Mouse (Mus musculus) E14TG2a.4 (cell line): ENCODE results near the gene Hdac9.

ENCODE experiments used
- H3K27me3 ChIP-seq: 2 replicates; pipeline ENCODE4 v1.6.1; 2014; ENCODE audit warnings: low read length, control low read depth; ENCODE audit not compliant: insufficient read depth
- H3K36me3 ChIP-seq: 2 replicates; pipeline ENCODE4 v1.6.1; 2014; ENCODE audit warnings: low read length, control low read depth; ENCODE audit not compliant: insufficient read depth
- H3K4me1 ChIP-seq: replicated peaks from 2 replicates; pipeline ENCODE4 v1.6.1; 2014; ENCODE audit warnings: low read depth, low read length, control low read depth
- H3K4me3 ChIP-seq: replicated peaks from 2 replicates; pipeline ENCODE4 v1.5.1; 2014; ENCODE audit warnings: mild to moderate bottlenecking, low read length
- H3K9me3 ChIP-seq: 2 replicates; pipeline ENCODE4 v1.6.1; 2014; ENCODE audit warnings: low read length, control low read depth
- CTCF ChIP-seq: conservative IDR thresholded peaks from 2 replicates; pipeline ENCODE4 v1.5.1; 2014; ENCODE audit warnings: low read length
- NANOG ChIP-seq: IDR thresholded peaks from 2 replicates; pipeline ENCODE4 v1.6.1; 2014; ENCODE audit warnings: borderline replicate concordance, low read length, mixed read lengths
- POU5F1 ChIP-seq: IDR thresholded peaks from 2 replicates; pipeline ENCODE4 v1.6.1; 2014; ENCODE audit warnings: low read length, borderline replicate concordance

Gene Hdac9

DNA sequence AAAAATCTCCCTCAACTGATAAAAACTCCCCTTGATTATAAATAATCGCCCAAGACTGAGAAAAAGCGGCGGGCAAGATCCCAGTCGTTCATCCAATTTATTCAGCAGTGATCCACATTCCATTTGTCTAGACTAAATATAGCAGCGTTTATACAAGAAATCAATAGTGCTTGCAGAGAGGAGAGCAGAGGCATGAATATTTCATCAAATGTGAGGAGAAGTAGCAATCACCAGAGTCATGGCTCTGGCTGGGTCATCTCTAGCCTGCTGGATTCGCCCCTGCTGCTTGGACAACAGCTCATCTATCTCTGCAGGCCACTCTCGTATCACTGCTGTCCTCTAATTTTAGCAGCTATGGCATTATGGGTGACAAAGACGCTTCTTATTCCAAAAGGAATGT, 476.0 kb downstream of the Hdac9 start:
- H3K4me1 ChIP-seq = no peaks in the 10 kb centered on the region
- no peaks in the 10 kb centered on the region for H3K9me3 ChIP-seq
- H3K36me3 ChIP-seq = no peaks in the 10 kb centered on the region
- no peak overlapping the region for H3K4me3 ChIP-seq
- TF ChIP-seq POU5F1 (no peak), NANOG (no peak), CTCF (no peak)
- no peaks in the 10 kb centered on the region for H3K27me3 ChIP-seq

- H3K36me3 ChIP-seq = no peaks in the 10 kb centered on the region
- no peaks in the 10 kb centered on the region for H3K9me3 ChIP-seq
- no peaks in the 10 kb centered on the region for H3K27me3 ChIP-seq
- H3K4me1 ChIP-seq = no peaks in the 10 kb centered on the region
- no peak overlapping the region for H3K4me3 ChIP-seq
- no peak for TF ChIP-seq NANOG
- no peak for TF ChIP-seq POU5F1
- no peak for TF ChIP-seq CTCF
Observed at GRCm38 (mm10) chr12:34432919-34433318, 484.0 kb downstream of the Hdac9 start.

DNA sequence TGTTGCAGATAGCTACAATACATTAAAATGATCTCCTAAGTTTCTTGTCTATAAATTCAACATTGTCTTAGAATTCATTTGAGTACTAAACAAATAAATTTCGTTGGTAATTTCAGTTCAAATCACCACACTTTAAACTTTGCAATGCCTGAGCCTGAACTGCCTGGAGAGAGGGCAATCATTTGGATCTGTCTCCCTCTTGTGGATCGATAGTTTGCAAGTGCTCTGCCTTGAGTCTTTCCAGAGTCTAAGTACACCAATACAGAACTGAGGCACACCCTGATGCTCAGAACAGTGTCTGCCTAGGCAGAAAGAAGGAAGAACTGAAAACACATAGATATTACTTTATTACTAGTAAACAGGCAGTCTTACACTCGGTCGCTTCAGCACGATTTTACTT, 484.4 kb downstream of the Hdac9 start:
- H3K9me3 ChIP-seq = no peaks in the 10 kb centered on the region
- no peak overlapping the region for H3K4me3 ChIP-seq
- no peak for TF ChIP-seq CTCF
- no peak for TF ChIP-seq POU5F1
- no peak for TF ChIP-seq NANOG
- H3K36me3 ChIP-seq = no peaks in the 10 kb centered on the region
- H3K4me1 ChIP-seq = no peaks in the 10 kb centered on the region
- H3K27me3 ChIP-seq = no peaks in the 10 kb centered on the region

- H3K9me3 ChIP-seq = no peaks in the 10 kb centered on the region
- TF ChIP-seq NANOG = no peak
- TF ChIP-seq CTCF = no peak
- TF ChIP-seq POU5F1 = no peak
- no peaks in the 10 kb centered on the region for H3K27me3 ChIP-seq
- no peak overlapping the region for H3K4me3 ChIP-seq
- no peaks in the 10 kb centered on the region for H3K36me3 ChIP-seq
- no peaks in the 10 kb centered on the region for H3K4me1 ChIP-seq
Observed at GRCm38 (mm10) chr12:34431832-34432231, 485.1 kb downstream of the Hdac9 start.

DNA sequence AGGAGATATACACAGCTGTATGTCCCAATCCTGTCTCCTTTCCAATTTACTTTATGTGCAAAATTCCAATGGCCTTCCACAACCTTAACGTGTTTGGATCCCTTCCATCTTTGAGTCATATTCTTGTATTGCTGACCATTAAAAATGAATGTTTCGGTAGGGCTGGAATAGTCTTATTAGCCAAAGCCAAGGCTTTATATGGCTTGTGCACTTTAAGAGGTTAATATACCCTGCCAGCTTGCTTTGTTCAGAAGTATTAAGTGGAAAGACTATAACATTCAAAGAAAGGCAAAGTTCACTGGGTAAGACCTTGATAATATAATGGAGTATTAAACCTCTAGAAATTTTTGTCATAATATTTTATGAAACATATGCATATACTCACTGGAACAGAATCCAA, 491.4 kb downstream of the Hdac9 start:
- no peaks in the 10 kb centered on the region for H3K27me3 ChIP-seq
- TF ChIP-seq NANOG (no peak), CTCF (no peak), POU5F1 (no peak)

GRCm38 (mm10) chr12:34408139-34408538, 508.8 kb downstream of the Hdac9 start:
- Histone ChIP-seq H3K36me3 (no peaks in the 10 kb centered on the region), H3K4me1 (no peaks in the 10 kb centered on the region), H3K27me3 (no peaks in the 10 kb centered on the region), H3K9me3 (no peaks in the 10 kb centered on the region), H3K4me3 (no peak overlapping the region)
- TF ChIP-seq CTCF (no peak), NANOG (no peak), POU5F1 (no peak)

More for the DNA sequence above, 491.4 kb downstream of the Hdac9 start:
- H3K4me3 ChIP-seq = no peak overlapping the region
- H3K4me1 ChIP-seq = no peaks in the 10 kb centered on the region
- no peaks in the 10 kb centered on the region for H3K36me3 ChIP-seq
- H3K9me3 ChIP-seq = no peaks in the 10 kb centered on the region

GRCm38 (mm10) chr12:34407143-34407542, 509.8 kb downstream of the Hdac9 start:
- Histone ChIP-seq H3K36me3 (no peaks in the 10 kb centered on the region), H3K9me3 (no peaks in the 10 kb centered on the region), H3K4me1 (no peaks in the 10 kb centered on the region), H3K4me3 (no peak overlapping the region), H3K27me3 (no peaks in the 10 kb centered on the region)
- no peak for TF ChIP-seq POU5F1
- no peak for TF ChIP-seq CTCF
- TF ChIP-seq NANOG = no peak

DNA sequence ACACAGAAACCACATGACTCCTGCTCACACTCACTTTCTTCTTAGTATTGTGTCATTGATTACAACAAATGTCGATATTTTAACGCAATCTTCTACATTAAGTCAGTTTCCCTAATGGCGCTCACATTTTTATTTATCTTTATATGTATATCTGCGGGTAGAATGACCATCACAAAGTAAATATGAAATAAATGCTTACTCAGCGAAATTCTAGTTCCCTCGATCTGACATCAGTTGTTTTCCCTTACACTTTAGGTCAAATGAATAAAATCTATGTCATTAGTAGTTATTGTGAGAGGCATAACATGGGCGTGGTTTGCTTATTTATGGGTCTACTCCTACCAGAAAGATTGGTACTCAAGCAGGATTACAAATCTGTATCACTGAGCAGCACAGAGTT, 514.8 kb downstream of the Hdac9 start:
- Histone ChIP-seq H3K27me3 (no peaks in the 10 kb centered on the region), H3K9me3 (no peaks in the 10 kb centered on the region), H3K36me3 (no peaks in the 10 kb centered on the region), H3K4me1 (no peaks in the 10 kb centered on the region), H3K4me3 (no peak overlapping the region)
- TF ChIP-seq CTCF = no peak
- no peak for TF ChIP-seq POU5F1
- TF ChIP-seq NANOG = no peak

- TF ChIP-seq NANOG (no peak), CTCF (no peak), POU5F1 (no peak)
Observed at GRCm38 (mm10) chr12:34398611-34399010, 518.3 kb downstream of the Hdac9 start.

More at GRCm38 (mm10) chr12:34398611-34399010, 518.3 kb downstream of the Hdac9 start:
- Histone ChIP-seq H3K4me3 (no peak overlapping the region), H3K27me3 (no peaks in the 10 kb centered on the region), H3K4me1 (no peaks in the 10 kb centered on the region), H3K9me3 (no peaks in the 10 kb centered on the region), H3K36me3 (no peaks in the 10 kb centered on the region)
